Mouse (Mus musculus): ENCODE data around the gene Ttc28.

Ttc28 gene

GRCm38 (mm10) chr5:111007900-111008299, 128.3 kb downstream of the Ttc28 start:
- no peak for DNase-seq (ENCODE audit: low read depth)

DNA sequence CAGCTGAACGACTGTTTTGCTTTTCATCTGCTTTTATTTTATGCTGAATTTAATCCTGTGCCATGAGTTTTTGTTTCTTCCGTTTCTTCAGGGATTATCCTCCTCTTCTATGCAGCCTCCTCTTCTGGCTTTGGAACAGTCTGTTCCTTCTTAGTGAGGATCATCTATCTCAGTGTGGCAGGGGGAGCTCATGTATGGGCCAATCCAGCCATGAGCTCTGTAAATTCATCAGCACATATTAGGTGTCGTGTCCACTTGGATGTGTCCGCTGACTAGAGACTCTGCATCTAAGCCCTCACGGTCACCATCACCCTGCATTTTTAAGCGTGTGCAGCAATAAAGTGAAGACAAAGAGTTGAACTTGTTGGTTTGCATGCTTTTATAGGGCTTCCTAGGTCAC, 128.8 kb downstream of the Ttc28 start:
- no peak for DNase-seq (ENCODE audit: low read depth)

DNA sequence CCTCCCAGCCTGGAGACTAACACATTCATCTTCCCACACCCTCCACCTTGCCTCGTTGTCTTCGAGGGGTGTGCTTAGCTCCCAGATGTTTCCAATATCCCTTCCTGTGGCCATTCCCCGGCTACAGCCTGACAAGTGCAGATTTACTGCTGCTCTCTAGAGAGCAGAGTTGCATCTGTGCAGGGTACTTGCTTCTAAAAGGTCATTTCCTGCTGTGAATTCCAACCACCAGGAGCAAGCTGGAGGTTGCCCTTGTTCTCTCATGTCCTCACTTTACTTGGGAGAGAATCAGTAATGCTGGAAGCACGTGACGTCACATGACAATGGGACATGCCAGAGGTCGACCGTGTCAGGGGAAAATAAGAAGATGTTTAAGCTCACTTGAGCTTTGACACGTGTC, 131.7 kb downstream of the Ttc28 start:
- no peak for DNase-seq (ENCODE audit: low read depth)

DNA sequence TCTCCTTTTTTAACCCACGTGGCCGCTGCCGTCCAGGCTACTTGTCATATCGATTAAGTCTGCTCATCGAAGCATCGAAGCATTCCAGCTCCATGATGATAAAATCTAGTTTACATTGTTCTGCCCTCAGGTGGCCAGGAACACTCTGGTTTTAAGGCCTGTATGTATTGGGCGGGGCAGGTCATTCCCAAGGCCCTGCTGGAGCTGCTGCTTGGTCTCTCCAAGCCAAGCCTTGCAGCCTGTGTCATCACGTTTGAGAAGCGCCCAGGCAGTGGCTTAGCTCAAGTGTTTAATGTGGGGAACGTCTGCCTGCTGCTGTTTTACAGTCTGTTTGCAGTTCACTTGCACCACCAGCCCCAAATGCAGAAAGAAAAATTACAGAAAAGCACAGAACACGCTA, 132.5 kb downstream of the Ttc28 start:
- DNase-seq (ENCODE audit: low read depth): no peak

DNA sequence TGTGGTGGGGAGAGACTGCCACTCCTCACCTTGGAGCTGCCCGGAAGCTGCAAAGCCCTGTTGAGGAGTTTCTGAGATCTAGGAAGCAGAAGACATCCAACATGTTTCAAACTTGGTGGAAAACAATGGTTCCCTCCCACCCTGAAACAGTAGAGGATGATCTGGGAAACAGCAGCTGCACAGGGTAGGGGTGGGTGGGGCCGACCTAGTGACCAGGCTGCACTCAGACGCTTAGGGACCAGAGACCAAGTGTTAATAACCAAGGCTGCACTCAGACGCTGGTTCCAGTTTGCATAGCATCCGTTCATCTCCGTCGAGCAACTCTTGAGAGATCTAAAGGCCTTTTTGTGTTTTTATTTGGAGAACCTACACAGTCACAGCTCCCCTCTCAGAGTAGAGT, 133.0 kb downstream of the Ttc28 start:
- no peak for DNase-seq (ENCODE audit: low read depth)

- no peak for DNase-seq (ENCODE audit: low read depth)
Measured at GRCm38 (mm10) chr5:111014960-111015359, 135.4 kb downstream of the Ttc28 start.

DNA sequence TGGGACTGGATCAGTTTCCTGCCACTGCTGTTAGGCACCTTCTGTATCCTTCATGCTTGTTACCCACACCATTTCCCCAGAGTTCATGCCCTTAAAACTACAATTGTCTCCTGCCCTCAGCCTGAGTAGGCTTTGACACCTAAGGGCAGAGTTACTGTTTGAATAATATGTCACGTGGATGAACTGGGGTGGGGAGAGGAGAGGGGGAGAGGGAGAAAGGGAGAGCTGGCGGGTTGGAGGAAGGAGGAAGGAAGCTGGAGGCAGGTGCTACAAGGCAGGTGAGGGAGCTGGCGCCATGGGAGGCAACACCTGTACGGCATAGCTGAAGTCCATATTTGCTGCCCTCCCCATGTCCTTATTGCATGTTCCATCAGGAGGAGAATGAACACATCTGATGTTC, 137.7 kb downstream of the Ttc28 start:
- DNase-seq (ENCODE audit: low read depth): no peak

- DNase-seq (ENCODE audit: low read depth): no peak
Measured at GRCm38 (mm10) chr5:111022339-111022738, 142.7 kb downstream of the Ttc28 start.

DNA sequence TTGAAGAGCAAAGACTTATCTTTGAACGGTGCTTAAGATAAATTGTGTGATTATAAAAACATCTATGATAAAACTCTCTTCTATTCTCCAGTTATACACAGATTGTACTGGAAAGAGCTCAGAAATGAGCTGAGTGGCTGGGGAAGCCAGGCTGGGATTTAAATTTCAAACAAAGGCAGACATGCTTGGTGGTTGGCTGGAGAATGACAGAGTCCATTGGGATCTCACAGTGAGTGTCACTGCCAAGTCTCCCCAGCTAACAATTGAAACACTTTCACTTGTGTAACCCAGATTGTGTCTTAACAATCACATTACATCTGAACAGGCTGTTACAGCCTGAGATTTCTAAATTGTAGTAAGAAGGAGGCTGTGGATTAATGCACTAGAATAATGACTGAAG, 143.3 kb downstream of the Ttc28 start:
- DNase-seq (ENCODE audit: low read depth): no peak

GRCm38 (mm10) chr5:111024621-111025020, 145.0 kb downstream of the Ttc28 start:
- DNase-seq (ENCODE audit: low read depth): no peak

GRCm38 (mm10) chr5:111025476-111025875, 145.9 kb downstream of the Ttc28 start:
- peak; percentile 41 for DNase-seq (ENCODE audit: low read depth)

- DNase-seq (ENCODE audit: low read depth): no peak
Measured at GRCm38 (mm10) chr5:111026209-111026608, 146.6 kb downstream of the Ttc28 start.

DNA sequence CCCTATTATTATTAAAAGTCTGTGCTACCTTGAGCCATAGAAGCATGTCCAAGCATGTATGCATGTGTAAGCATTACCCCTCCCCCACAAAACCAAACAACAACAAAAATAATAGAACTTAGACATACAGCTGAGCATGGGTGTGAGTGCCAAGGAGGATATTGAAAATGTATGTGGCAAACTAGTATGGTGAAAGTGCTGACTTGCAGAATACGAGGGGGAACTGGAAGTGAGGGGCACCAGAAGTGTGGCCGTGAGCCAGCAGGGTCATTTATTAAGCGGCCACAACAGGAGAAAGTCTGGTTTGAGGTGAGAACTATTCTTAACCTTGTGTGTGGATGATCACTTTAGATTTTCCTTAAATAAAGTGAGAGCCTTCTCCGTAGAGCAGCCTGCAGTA, 148.7 kb downstream of the Ttc28 start:
- DNase-seq (ENCODE audit: low read depth): no peak

DNA sequence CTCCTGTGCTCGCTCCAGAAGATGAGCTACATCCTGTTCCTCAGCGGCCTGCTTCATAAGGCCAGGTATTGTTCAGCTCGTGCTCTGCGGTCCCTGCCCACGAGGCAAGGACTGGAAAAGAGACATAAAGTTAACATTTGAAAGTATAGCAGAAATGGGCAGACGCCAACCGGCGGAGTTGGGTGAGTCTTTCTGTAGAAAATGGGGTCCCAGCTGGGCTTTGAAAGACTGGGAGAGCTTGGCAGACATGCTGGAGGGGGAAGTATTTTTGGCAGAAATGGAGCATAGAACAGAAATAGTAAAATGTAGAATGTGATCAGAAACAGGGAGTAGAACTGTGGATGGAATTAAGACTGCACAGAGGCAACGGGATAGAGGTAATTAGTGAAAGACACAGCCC, 149.3 kb downstream of the Ttc28 start:
- no peak for DNase-seq (ENCODE audit: low read depth)

DNA sequence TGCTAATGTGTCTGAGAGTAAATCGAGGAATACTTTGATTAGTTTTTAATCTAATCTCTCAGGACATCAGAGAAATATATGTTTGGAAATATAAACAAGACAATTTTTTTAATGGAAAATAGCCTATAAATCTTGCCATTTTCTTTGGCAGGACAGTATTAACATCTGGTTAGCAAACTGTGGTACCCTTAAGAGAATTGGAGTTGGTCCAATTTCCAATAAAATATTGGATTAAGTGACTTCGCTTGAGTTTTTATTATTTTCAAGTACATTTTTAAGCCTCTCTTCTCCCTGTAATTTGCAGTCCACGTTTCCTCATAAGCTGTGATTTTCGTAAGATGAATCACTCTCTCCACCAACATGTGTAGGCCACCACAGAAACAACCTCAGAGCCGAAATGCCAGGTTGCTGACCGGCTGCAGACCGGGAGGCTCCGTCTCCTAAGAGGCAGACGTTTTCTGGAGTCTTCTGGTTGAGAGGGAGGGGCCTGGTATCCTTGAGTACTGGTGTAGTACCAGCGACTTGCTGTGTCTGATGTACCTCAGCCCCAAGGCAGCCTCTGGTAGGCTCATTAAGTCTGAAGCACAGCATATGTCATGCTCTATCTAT, 153.2 kb downstream of the Ttc28 start:
- no peak for DNase-seq (ENCODE audit: low read depth)

GRCm38 (mm10) chr5:111033489-111033888, 153.9 kb downstream of the Ttc28 start:
- no peak for DNase-seq (ENCODE audit: low read depth)

- no peak for DNase-seq (ENCODE audit: low read depth)
Measured at GRCm38 (mm10) chr5:111037123-111037748, 157.6 kb downstream of the Ttc28 start.

- DNase-seq (ENCODE audit: low read depth): peak; percentile 65
Measured at GRCm38 (mm10) chr5:111039771-111040170, 160.2 kb downstream of the Ttc28 start.

GRCm38 (mm10) chr5:111041952-111042351, 162.3 kb downstream of the Ttc28 start:
- DNase-seq (ENCODE audit: low read depth): no peak

- DNase-seq (ENCODE audit: low read depth): no peak
Measured at GRCm38 (mm10) chr5:111044193-111044592, 164.6 kb downstream of the Ttc28 start.

- no peak for DNase-seq (ENCODE audit: low read depth)
Measured at GRCm38 (mm10) chr5:111046359-111046758, 166.8 kb downstream of the Ttc28 start.

DNA sequence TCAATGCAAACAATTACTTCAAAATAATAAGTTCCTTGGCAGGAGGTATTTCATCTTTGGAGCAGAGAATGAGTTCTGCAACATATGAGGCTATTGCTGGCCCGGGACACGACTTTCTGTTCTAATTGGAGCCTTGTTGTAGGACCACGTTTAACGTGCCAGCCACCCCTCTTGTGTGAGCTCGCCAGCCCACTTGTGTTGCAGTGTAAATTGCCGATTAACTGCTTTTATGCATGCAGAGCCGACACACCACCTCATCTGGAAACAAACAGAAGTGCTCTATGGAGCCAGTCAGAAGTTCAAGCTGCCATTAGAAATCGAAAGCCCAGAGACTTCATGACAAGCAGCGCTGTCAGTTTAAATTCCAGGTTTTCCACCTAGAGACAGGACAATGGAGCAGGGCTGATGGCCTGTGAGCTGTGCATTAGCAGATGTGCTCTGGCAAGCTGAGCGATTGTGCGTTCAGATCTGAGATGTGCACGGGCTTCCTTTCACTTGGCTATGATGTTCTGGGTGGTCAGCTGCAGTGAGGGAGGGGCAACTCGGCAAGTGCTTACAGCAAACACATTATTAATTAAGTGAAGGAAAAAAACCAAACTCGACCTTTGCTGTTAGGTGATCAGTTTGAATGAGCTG, 167.4 kb downstream of the Ttc28 start:
- no peak for DNase-seq (ENCODE audit: low read depth)

GRCm38 (mm10) chr5:111048036-111048435, 168.4 kb downstream of the Ttc28 start:
- no peak for DNase-seq (ENCODE audit: low read depth)

DNA sequence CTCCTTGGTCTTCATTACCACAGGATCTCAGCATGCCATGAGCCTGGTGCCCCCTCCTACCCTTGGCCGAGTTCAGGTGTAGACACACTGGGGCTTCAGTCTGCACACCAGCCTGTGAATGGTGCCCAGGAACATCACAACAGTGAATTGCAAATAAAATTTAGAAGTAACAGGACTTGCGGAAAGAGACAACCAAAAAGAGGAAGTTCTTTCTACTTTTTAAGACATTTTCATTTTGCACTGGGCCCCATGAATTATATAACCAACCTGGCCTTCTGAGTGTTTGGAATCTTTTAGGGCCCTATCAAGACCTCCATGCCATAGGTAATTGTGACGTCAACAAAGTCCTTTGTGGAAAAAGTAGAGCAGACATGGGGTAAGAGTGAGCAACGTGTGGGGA, 170.0 kb downstream of the Ttc28 start:
- DNase-seq (ENCODE audit: low read depth): no peak
